ENCODE assay signal across 16 mouse cellular contexts in genomic region chr13:59412672-59413071, GRCm38 (mm10).
"Had no signal": no experiment of that assay in that cellular context is flagged by ENCODE, and none has a peak within 500 bp of the region (broad histone marks: within the 10 kb centered on the region; RNA-seq: fewer than 3 reads in every experiment).

No protein-coding gene starts in this region.

- H3K9ac ChIP-seq: neural tube, embryonic 13.5 days; neural tube, embryonic 15.5 days; stomach, embryonic 15.5 days had no signal

- DNase-seq: retina, postnatal 1 day; right cerebral cortex, adult 18-20 months; right cerebral cortex, postnatal 14 days; right cerebral cortex, postnatal 25 days; right cerebral cortex, postnatal 4 days; spleen, adult 18-20 months; thymus, adult 18-20 months; thymus, adult 2 months; thymus, postnatal 14 days; thymus, postnatal 25 days; thymus, postnatal 36 days; thymus, postnatal 4 days had no signal

- H3K27me3 ChIP-seq: neural tube, embryonic 13.5 days; neural tube, embryonic 15.5 days; stomach, embryonic 15.5 days had no signal

- H3K27ac ChIP-seq: neural tube, embryonic 13.5 days; neural tube, embryonic 15.5 days; stomach, embryonic 15.5 days; stomach, postnatal 0 days had no signal

- H3K4me1 ChIP-seq: neural tube, embryonic 13.5 days; neural tube, embryonic 15.5 days; stomach, embryonic 15.5 days had no signal

- H3K4me2 ChIP-seq: neural tube, embryonic 13.5 days; neural tube, embryonic 15.5 days; stomach, embryonic 15.5 days had no signal

- H3K36me3 ChIP-seq: neural tube, embryonic 13.5 days; neural tube, embryonic 15.5 days; stomach, embryonic 15.5 days had no signal

- H3K9me3 ChIP-seq: neural tube, embryonic 13.5 days; neural tube, embryonic 15.5 days; stomach, embryonic 15.5 days had no signal

- H3K4me3 ChIP-seq: neural tube, embryonic 13.5 days; neural tube, embryonic 15.5 days; stomach, embryonic 15.5 days had no signal
